Mouse (Mus musculus): Measurements from ENCODE around the gene Adarb1. TPM values are rescaled to one million over a fixed set of nuclear protein-coding genes. Genes with fewer than 3 reads are reported as not detected.

The Adarb1 gene
- 10.9 and 12.9 TPM in 2 replicates for polyA plus RNA-seq (2012; rRNA removed)

DNA sequence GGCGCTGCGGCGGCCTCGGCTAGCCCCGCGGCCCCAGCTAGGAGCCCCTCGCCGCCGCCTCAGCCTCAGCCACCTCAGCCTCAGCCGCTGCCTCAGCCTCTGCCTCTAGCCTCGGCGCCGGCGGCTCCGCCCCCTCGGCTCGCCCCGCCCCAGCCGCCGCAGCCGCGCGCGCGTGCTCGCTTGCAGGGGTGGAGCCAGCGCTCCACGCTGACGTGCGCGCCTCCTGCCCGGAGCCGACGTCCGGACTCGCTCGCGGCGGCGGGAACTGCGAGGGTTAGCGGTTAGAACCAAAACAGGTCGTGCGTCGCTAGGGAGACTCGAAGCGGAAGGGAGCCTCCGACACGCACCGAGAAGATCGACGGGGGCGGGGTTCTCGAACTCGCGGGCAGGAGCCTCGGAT is at the start of gene Adarb1:
Gene Adarb1, minus strand, starts transcription at position 133 of the 400 bp plus-strand sequence.
- Histone ChIP-seq H3K4me1 (ENCODE audit: control insufficient read depth, insufficient read depth, low read length) (peaks cover 12% of the 10 kb centered on the region), H3K27me3 (ENCODE audit: control insufficient read depth, insufficient read depth, low read length) (no peaks in the 10 kb centered on the region), H3K36me3 (ENCODE audit: control insufficient read depth, insufficient read depth, low read length) (no peaks in the 10 kb centered on the region), H3K27ac (ENCODE audit: control insufficient read depth, insufficient read depth, low read depth, low read length) (peak within 1 kb of the TSS; percentile 80), H3K4me3 (ENCODE audit: control insufficient read depth, low read depth, low read length) (peak within 1 kb of the TSS; percentile 95)
- peak; percentile 81 for TF ChIP-seq POLR2A (IDR thresholded peaks at IDR 0.05; ENCODE audit: control insufficient read depth, low read depth, low read length)
- no peak for TF ChIP-seq CTCF (IDR thresholded peaks at IDR 0.05; ENCODE audit: control insufficient read depth, insufficient read depth, insufficient replicate concordance, low read depth, low read length)

DNA sequence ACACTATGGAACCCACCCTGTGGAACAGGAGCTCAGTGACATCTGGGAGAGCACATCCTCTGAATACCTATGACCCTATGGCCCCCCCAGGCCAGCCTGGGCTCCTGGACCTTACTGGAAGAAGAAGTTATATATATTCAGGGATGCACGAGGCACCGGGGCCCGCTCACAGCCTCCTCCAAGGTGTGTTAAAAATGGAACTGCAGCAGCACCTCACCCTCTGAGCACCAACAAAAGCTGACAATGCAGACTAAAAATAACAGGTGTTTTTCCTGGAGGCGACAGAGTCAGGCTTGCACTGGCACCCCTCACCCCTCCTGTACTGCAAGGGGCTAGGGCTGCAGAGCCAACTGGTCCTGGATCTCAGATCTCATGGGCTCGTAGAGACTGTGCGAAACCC is 49.3 kb upstream of the Adarb1 start:
- Histone ChIP-seq H3K27me3 (ENCODE audit: control insufficient read depth, insufficient read depth, low read length) (no peaks in the 10 kb centered on the region), H3K36me3 (ENCODE audit: control insufficient read depth, insufficient read depth, low read length) (no peaks in the 10 kb centered on the region), H3K4me3 (ENCODE audit: control insufficient read depth, low read depth, low read length) (no peak overlapping the region), H3K27ac (ENCODE audit: control insufficient read depth, insufficient read depth, low read depth, low read length) (no peak overlapping the region), H3K4me1 (ENCODE audit: control insufficient read depth, insufficient read depth, low read length) (no peaks in the 10 kb centered on the region)
- TF ChIP-seq POLR2A (IDR thresholded peaks at IDR 0.05; ENCODE audit: control insufficient read depth, low read depth, low read length): no peak
- no peak for TF ChIP-seq CTCF (IDR thresholded peaks at IDR 0.05; ENCODE audit: control insufficient read depth, insufficient read depth, insufficient replicate concordance, low read depth, low read length)

- Histone ChIP-seq H3K27me3 (ENCODE audit: control insufficient read depth, insufficient read depth, low read length) (no peaks in the 10 kb centered on the region), H3K36me3 (ENCODE audit: control insufficient read depth, insufficient read depth, low read length) (no peaks in the 10 kb centered on the region), H3K4me3 (ENCODE audit: control insufficient read depth, low read depth, low read length) (no peak overlapping the region), H3K4me1 (ENCODE audit: control insufficient read depth, insufficient read depth, low read length) (no peaks in the 10 kb centered on the region), H3K27ac (ENCODE audit: control insufficient read depth, insufficient read depth, low read depth, low read length) (no peak overlapping the region)
- no peak for TF ChIP-seq POLR2A (IDR thresholded peaks at IDR 0.05; ENCODE audit: control insufficient read depth, low read depth, low read length)
- TF ChIP-seq CTCF (IDR thresholded peaks at IDR 0.05; ENCODE audit: control insufficient read depth, insufficient read depth, insufficient replicate concordance, low read depth, low read length): no peak
Observed at GRCm38 (mm10) chr10:77465902-77466301, 47.8 kb upstream of the Adarb1 start.

DNA sequence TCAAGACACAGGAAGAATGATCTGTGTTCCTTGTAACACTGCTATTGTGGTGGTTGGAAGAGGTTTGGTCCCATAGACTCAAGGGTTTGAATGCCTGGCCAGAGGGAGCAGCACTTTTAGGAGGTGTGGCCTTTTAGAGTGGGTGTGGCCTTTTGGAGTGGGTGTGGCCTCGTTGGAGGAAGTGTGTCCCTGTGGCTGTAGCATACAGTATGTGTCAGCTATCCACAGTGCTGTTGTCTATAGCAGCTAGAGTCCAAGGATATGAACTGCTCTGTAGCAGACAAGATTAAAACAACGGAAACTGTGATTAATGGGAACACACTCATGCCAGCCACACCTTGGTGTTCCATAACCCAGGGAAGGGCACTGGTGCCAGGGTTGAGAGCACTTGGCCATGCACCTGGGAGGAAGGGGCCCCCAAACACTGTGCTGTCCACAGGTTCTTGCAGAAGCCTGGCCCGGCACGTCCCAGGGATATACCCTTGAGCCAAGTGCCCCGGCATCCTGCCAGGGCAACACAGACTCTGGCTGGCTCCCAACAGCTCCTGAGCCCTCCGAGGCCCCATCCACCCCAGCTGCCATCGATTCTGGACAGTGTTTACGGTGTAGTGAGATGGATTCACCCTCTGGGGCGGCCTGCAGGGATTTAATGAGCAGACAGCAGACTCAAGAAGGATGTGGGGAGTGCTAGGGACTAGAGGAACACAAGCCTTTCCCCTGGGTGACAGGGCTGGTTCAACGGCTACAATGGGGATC is 46.3 kb upstream of the Adarb1 start:
- Histone ChIP-seq H3K4me1 (ENCODE audit: control insufficient read depth, insufficient read depth, low read length) (no peaks in the 10 kb centered on the region), H3K4me3 (ENCODE audit: control insufficient read depth, low read depth, low read length) (no peak overlapping the region), H3K27ac (ENCODE audit: control insufficient read depth, insufficient read depth, low read depth, low read length) (no peak overlapping the region), H3K27me3 (ENCODE audit: control insufficient read depth, insufficient read depth, low read length) (no peaks in the 10 kb centered on the region), H3K36me3 (ENCODE audit: control insufficient read depth, insufficient read depth, low read length) (no peaks in the 10 kb centered on the region)
- TF ChIP-seq POLR2A (IDR thresholded peaks at IDR 0.05; ENCODE audit: control insufficient read depth, low read depth, low read length) (no peak), CTCF (IDR thresholded peaks at IDR 0.05; ENCODE audit: control insufficient read depth, insufficient read depth, insufficient replicate concordance, low read depth, low read length) (no peak)

- H3K36me3 ChIP-seq (ENCODE audit: control insufficient read depth, insufficient read depth, low read length): no peaks in the 10 kb centered on the region
- TF ChIP-seq CTCF (IDR thresholded peaks at IDR 0.05; ENCODE audit: control insufficient read depth, insufficient read depth, insufficient replicate concordance, low read depth, low read length) (no peak), POLR2A (IDR thresholded peaks at IDR 0.05; ENCODE audit: control insufficient read depth, low read depth, low read length) (no peak)
- H3K27me3 ChIP-seq (ENCODE audit: control insufficient read depth, insufficient read depth, low read length): no peaks in the 10 kb centered on the region
- H3K27ac ChIP-seq (ENCODE audit: control insufficient read depth, insufficient read depth, low read depth, low read length): no peak overlapping the region
- H3K4me1 ChIP-seq (ENCODE audit: control insufficient read depth, insufficient read depth, low read length): no peaks in the 10 kb centered on the region
- H3K4me3 ChIP-seq (ENCODE audit: control insufficient read depth, low read depth, low read length): no peak overlapping the region
Observed at GRCm38 (mm10) chr10:77461161-77461560, 43.1 kb upstream of the Adarb1 start.

DNA sequence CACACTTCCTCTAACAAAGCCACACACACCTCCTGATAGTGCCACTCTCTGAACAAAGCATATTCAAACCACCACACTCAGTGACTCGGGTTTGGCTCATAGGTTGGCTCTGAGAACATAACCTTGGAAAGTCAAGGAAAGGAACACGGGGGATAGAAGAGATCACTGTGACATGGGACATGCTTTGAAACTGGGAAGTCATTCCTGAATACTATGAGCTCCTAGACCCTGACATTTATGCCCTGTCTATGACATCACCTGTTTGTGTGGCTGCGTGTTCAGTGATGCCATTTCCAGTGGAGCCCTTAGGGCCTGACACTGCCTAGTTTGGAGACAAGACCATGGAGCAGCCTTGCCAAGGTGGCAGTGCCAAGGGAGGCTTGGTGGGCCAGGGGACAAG is 39.6 kb upstream of the Adarb1 start:
- peak overlapping the region; percentile 41 for H3K4me3 ChIP-seq (ENCODE audit: control insufficient read depth, low read depth, low read length)
- H3K4me1 ChIP-seq (ENCODE audit: control insufficient read depth, insufficient read depth, low read length): no peaks in the 10 kb centered on the region
- TF ChIP-seq POLR2A (IDR thresholded peaks at IDR 0.05; ENCODE audit: control insufficient read depth, low read depth, low read length) (no peak; the same call in 1 of the 2 replicates), CTCF (IDR thresholded peaks at IDR 0.05; ENCODE audit: control insufficient read depth, insufficient read depth, insufficient replicate concordance, low read depth, low read length) (no peak)
- no peaks in the 10 kb centered on the region for H3K36me3 ChIP-seq (ENCODE audit: control insufficient read depth, insufficient read depth, low read length)
- no peak overlapping the region for H3K27ac ChIP-seq (ENCODE audit: control insufficient read depth, insufficient read depth, low read depth, low read length)
- no peaks in the 10 kb centered on the region for H3K27me3 ChIP-seq (ENCODE audit: control insufficient read depth, insufficient read depth, low read length)

GRCm38 (mm10) chr10:77456507-77456906 is 38.4 kb upstream of the Adarb1 start:
- H3K27ac ChIP-seq (ENCODE audit: control insufficient read depth, insufficient read depth, low read depth, low read length): no peak overlapping the region
- no peaks in the 10 kb centered on the region for H3K27me3 ChIP-seq (ENCODE audit: control insufficient read depth, insufficient read depth, low read length)
- no peak overlapping the region for H3K4me3 ChIP-seq (ENCODE audit: control insufficient read depth, low read depth, low read length)
- H3K4me1 ChIP-seq (ENCODE audit: control insufficient read depth, insufficient read depth, low read length): no peaks in the 10 kb centered on the region
- H3K36me3 ChIP-seq (ENCODE audit: control insufficient read depth, insufficient read depth, low read length): no peaks in the 10 kb centered on the region
- TF ChIP-seq CTCF (IDR thresholded peaks at IDR 0.05; ENCODE audit: control insufficient read depth, insufficient read depth, insufficient replicate concordance, low read depth, low read length) (no peak), POLR2A (IDR thresholded peaks at IDR 0.05; ENCODE audit: control insufficient read depth, low read depth, low read length) (no peak)

Data from testis, adult 2 months (tissue).